Mouse (Mus musculus) mouse embryonic stem cell (cell line): ENCODE data around the gene Pou2f3.
"Not testable (repeated sequence)": the region's sequence is repeated elsewhere in the genome, so short reads cannot be mapped to it uniquely, and the experiment has no call there.

Experiments used
- in situ Hi-C, 2 experiments: fragments of 300-500 bp; cut with MboI; formaldehyde crosslinking; loops; 1 replicate in 1 of 2; 3 replicates in 1 of 2; pipeline ENCODE4 v1.14.3; 2019 to 2020; ENCODE audit warnings: low sequenced_read_pairs in 2 of 2, low pct_unique_long_range_greater_than_20kb in 1 of 2, mixed read lengths in 1 of 2; ENCODE audit not compliant: unreplicated experiment in 1 of 2

The Pou2f3 gene

GRCm38 (mm10) chr9:43127101-43127787 is 82.9 kb downstream of the Pou2f3 start:
- in situ Hi-C loops: no loop called here

GRCm38 (mm10) chr9:43122379-43122778 is 87.8 kb downstream of the Pou2f3 start:
- in situ Hi-C loops: no loop called here

GRCm38 (mm10) chr9:43121948-43122347 is 88.2 kb downstream of the Pou2f3 start:
- in situ Hi-C loops: not testable (repeated sequence)

- in situ Hi-C loops: no loop called here
Observed at GRCm38 (mm10) chr9:43116997-43117336, 93.2 kb downstream of the Pou2f3 start.

- in situ Hi-C loops: no loop called here
Observed at GRCm38 (mm10) chr9:43116134-43116996, 93.8 kb downstream of the Pou2f3 start, which contains the start of gene Tmem136. TSS of gene Tmem136 (minus strand) at chr9:43116570.

- in situ Hi-C loops: no loop called here
Observed at GRCm38 (mm10) chr9:43115431-43116133, 94.6 kb downstream of the Pou2f3 start.

GRCm38 (mm10) chr9:43114833-43115232 is 95.3 kb downstream of the Pou2f3 start:
- in situ Hi-C loops: no loop called here

- in situ Hi-C loops: no loop called here
Observed at GRCm38 (mm10) chr9:43110286-43110980, 99.7 kb downstream of the Pou2f3 start.

- in situ Hi-C loops: no loop called here
Observed at GRCm38 (mm10) chr9:43109125-43109524, 101.0 kb downstream of the Pou2f3 start.

GRCm38 (mm10) chr9:43108721-43109120 is 101.4 kb downstream of the Pou2f3 start:
- in situ Hi-C loops: no loop called here

GRCm38 (mm10) chr9:43108081-43108480 is 102.1 kb downstream of the Pou2f3 start:
- in situ Hi-C loops: no loop called here

- in situ Hi-C loops: no loop called here
Observed at GRCm38 (mm10) chr9:43107555-43107954, 102.6 kb downstream of the Pou2f3 start.

GRCm38 (mm10) chr9:43107187-43107517 is 103.0 kb downstream of the Pou2f3 start, which contains the start of gene Arhgef12:
TSS of gene Arhgef12 (minus strand) at chr9:43107239.
- in situ Hi-C loops: no loop called here

- in situ Hi-C loops: no loop called here
Observed at GRCm38 (mm10) chr9:43106426-43107186, 103.6 kb downstream of the Pou2f3 start.

- in situ Hi-C loops: no loop called here
Observed at GRCm38 (mm10) chr9:43105664-43106361, 104.4 kb downstream of the Pou2f3 start.

GRCm38 (mm10) chr9:43104873-43105663 is 105.1 kb downstream of the Pou2f3 start:
- in situ Hi-C loops: no loop called here

- in situ Hi-C loops: no loop called here
Observed at GRCm38 (mm10) chr9:43104526-43104872, 105.7 kb downstream of the Pou2f3 start.
